Mouse (Mus musculus) fat pad, adult 2 months (tissue): Measurements from ENCODE around the gene Polr2j.
A peak's percentile ranks its signal among the peaks of the same experiment; 100 is the strongest.
"Not testable (repeated sequence)": the region's sequence is repeated elsewhere in the genome, so short reads cannot be mapped to it uniquely, and the experiment has no call there.

Experiments
- DNase-seq: peaks from one replicate; pipeline ENCODE4 v3.0.0-alpha.2; 2011; ENCODE audit warnings: low read depth, low spot score; ENCODE audit errors: extremely low read depth

Gene Polr2j

DNA sequence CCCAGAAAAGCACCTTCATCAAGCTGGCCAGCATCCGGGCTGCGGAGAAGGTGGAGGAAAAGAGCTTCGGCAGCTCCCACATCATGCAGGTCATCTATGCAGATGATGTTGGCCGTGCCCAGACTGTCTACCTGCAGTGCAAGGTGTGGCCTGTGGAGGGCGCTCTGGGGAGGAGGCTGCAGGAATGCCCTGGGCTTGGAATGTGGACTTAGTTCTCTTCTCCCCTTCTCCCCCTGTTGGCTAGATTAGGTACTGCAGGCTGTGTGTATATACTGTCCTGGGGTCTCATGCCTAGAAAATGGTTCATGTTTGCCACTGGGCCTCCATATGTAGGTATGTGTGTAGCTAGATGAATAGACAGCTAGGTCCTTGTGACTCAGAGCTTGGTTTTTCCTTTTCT, 11.9 kb upstream of the Polr2j start:
- no peak for DNase-seq

DNA sequence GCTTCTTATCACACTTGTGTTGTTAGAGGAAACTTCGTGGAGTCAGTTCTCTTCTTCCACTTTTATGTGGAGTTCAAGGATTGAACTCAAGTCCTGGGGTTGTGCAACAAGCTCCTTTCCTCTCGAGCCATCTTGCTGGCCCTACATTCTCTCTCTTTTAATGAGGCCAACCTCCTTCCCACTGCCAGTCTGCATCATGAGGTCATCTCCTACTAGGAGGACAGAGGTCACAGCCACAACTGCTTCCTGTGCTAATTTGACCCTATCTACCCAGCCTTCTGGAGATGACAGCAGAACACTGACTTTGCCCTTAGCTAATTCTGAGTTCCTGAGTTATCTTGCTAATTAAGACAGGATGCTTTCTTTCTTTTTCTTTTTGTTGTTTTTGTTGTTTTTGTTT, 7.9 kb upstream of the Polr2j start:
- no peak for DNase-seq

- DNase-seq, result no peak
These were observed 7.4 kb upstream of the Polr2j start for GRCm38 (mm10) chr5:136109042-136109441.

- not testable (repeated sequence) for DNase-seq
These were observed 2.9 kb upstream of the Polr2j start for GRCm38 (mm10) chr5:136113546-136113945.

- DNase-seq, result no peak
These were observed 317 bp downstream of the Polr2j start for GRCm38 (mm10) chr5:136116784-136117112.

- DNase-seq, result no peak
These were observed 5.7 kb downstream of the Polr2j start for GRCm38 (mm10) chr5:136122165-136122564.

GRCm38 (mm10) chr5:136135571-136136291, 19.3 kb downstream of the Polr2j start, which contains the start of the genes Lrwd1 and Alkbh4:
Gene Lrwd1, minus strand, starts transcription at chr5:136136074.
Gene Alkbh4, plus strand, starts transcription at chr5:136136146.
- peak; percentile 54 for DNase-seq

- no peak for DNase-seq
These were observed 20.0 kb downstream of the Polr2j start for GRCm38 (mm10) chr5:136136292-136136990.

DNA sequence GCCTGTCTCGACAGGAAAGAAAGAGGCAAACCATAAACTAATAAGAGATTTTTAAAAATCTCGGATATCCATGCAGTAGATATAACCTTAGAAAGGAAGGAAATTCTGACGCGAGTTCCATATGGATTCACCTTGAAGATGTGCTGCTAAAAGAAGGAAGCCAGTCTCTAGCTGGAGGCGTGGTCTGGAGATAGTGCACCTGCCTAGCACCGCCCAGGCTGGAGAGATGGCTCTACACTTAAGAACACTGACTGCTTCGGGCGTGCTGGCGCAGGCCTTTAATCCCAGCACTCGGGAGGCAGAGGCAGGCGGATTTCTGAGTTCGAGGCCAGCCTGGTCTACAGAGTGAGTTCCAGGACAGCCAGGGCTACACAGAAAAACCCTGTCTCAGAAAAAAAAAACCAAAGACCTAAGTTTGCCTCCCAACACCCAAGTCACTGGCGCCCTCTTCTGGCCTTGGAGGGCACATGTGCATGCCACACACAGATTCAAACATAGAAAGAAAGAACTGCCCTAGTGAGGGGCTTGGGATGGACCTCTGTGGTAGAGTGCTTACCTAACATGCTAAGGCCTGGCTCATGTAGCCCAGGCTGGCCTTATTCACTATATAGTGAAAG, 21.3 kb downstream of the Polr2j start:
- no peak for DNase-seq

- DNase-seq, result no peak
These were observed 23.0 kb downstream of the Polr2j start for GRCm38 (mm10) chr5:136139393-136139792.

DNA sequence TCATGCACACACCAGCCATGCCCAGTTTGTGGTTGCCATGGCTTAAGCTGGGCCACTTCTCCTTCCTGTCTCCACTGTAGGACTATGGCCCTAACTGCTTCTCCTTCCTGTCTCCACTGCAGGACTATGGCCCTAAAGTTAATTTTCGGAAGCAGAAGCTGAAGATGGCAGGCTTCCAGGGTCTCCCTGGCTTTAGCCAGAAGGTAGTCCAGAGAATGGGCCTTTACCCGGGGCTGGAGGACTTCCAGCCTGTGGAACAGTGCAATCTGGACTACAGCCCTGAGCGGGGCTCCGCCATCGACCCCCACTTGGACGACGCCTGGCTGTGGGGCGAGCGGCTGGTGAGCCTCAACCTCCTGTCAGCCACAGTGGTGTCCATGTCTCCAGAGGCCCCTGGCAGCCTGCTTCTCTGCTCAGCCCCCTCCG, 23.6 kb downstream of the Polr2j start:
- DNase-seq, result no peak

GRCm38 (mm10) chr5:136142746-136143145, 26.3 kb downstream of the Polr2j start:
- no peak for DNase-seq

- no peak for DNase-seq
These were observed 26.8 kb downstream of the Polr2j start for GRCm38 (mm10) chr5:136143161-136143755.

DNA sequence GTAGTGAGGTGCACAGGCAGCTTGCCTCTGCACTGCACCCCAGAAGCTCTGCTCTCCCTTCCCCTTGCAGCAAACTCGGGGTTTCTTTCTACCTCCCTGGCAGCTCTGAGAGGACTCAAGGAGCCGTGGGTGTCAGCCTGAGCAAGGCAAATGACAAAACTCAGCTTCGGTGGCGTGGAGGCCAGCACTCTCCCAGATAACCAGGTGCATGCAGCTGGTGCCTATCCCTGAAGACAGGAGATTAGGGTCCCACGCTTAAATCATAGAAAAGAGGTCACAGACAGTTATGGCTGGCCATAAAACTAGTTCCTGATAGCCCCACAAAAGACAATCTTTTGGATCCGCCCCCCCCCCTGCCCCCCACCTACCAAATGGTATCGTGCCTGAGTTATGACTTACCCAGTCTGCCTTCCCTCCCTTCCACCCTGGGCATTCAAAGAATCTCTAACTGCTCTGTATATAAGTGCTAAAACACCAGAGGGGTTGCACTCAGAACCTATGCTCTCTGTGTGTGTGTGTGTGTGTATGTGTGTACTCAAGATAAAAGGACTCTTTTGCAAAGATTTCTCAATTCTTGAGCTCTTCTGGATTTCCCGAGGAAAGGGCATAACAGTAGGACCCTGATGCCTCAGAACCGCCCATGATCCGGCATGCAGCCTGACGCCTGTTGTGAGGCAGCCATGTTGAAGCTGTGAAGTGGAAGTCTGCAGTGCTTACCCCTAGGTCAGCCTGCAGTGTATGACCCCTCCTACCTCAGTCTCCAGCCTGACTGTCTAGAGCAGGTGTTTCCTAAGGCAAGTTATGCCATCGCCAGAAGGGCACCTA, 28.4 kb downstream of the Polr2j start:
- no peak for DNase-seq

- no peak for DNase-seq
These were observed 30.5 kb downstream of the Polr2j start for GRCm38 (mm10) chr5:136146936-136147335.

DNA sequence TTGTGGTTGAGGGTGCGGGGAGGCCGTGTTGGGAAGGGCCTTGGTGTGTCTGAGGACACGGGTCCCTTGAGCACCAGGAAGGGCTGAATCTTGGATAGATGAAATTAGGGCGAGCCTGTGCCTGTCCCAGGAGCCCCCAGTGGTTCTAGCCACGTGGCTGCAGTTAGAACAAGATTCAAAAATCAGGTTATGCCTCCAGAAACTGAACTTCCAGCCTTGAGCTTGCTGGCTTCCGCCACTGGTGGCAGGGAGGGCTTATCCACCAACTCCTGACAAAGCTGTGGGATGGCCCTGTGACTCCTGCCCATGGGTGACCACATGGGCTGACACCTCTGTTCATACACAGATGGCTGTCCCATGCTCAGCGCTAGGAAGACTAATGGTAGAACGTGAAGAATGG, 31.3 kb downstream of the Polr2j start:
- no peak for DNase-seq

DNA sequence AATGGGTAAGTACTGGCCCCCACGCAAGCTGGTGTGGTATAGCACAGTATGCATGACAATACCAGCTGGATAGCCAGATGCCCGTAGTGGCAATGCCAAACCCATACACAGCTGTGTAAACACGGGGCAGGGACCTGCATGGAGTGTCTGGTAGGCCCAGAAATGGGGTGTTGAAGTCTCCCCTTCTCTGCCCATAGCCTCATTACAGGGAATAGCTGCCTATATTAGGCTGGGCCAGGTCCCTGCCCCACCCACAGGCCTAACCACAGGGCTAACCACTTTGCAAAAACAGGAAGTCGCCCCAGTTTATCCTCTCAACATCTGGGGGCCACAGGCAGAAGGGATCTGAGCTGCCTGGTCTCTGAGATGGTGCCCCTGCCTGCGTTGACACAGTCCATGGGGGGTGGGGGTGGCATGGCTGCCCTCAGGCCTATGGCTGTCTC, 32.7 kb downstream of the Polr2j start:
- DNase-seq, result not testable (repeated sequence)

DNA sequence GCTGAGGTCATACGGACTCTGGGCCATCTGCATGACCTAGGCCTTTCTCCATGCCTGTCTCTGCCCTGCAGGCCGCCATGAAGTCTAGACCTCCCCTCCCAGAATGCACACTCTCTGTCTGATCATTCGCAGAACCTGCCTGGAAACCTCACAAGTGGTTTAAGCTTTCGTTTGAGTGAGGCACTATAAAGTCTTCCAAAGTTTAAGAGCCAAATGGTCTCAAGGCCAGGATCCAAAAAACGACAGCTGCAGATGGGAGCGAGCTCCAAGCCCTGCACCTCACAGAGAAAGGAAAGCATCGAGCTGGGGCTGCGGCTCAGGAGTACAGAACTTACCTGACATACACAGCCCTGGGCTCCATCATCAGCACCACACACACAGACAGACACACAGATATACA, 35.9 kb downstream of the Polr2j start:
- DNase-seq, result no peak

GRCm38 (mm10) chr5:136155399-136155798, 39.0 kb downstream of the Polr2j start:
- no peak for DNase-seq

- DNase-seq, result not testable (repeated sequence)
These were observed 43.7 kb downstream of the Polr2j start for GRCm38 (mm10) chr5:136160084-136160483.
